Mouse (Mus musculus) MEL (cell line): ENCODE measurements at regions not wholly inside any gene's neighbourhood (a gene's known extent, or its start where the extent isn't known, plus 50 kb on each side); places are given as distances from the start of the nearest gene placed in this dataset.

Source experiments
- DNase-seq: peaks from one replicate; pipeline ENCODE4 v3.0.0; 2011; ENCODE audit warnings: low read depth, low spot score
- H3K27ac ChIP-seq: 2 replicates; pipeline ENCODE4 v1.5.1; 2012; ENCODE audit warnings: low read depth, mild to moderate bottlenecking, control low read depth, low read length, moderate library complexity; ENCODE audit not compliant: control insufficient read depth
- H3K27me3 ChIP-seq, 2 experiments: fragments of 150-350 bp in 1 of 2; sonication (generic) in 1 of 2; 2 replicates each; pipeline ENCODE4 v1.6.1; 2012; ENCODE audit warnings: low read length in 2 of 2, mild to moderate bottlenecking in 2 of 2, improper control_type of control experiment in 1 of 2, moderate library complexity in 1 of 2; ENCODE audit not compliant: insufficient read depth in 2 of 2, control insufficient read depth in 1 of 2
- H3K36me3 ChIP-seq, 2 experiments: 2 replicates each; pipeline ENCODE4 v1.6.1; 2012 to 2014; ENCODE audit warnings: low read length in 2 of 2, improper control_type of control experiment in 1 of 2, inconsistent platforms in 1 of 2, mild to moderate bottlenecking in 1 of 2; ENCODE audit not compliant: insufficient read depth in 2 of 2, control insufficient read depth in 1 of 2
- H3K4me1 ChIP-seq, 2 experiments: fragments of 150-350 bp in 1 of 2; sonication (generic) in 1 of 2; 2 replicates each; pipeline ENCODE4 v1.6.1; 2012; ENCODE audit warnings: low read length in 2 of 2, improper control_type of control experiment in 1 of 2, mild to moderate bottlenecking in 1 of 2; ENCODE audit not compliant: insufficient read depth in 2 of 2, control insufficient read depth in 1 of 2
- H3K4me3 ChIP-seq, 2 experiments: fragments of 150-350 bp in 1 of 2; sonication (generic) in 1 of 2; 2 replicates each; pipeline ENCODE4 v1.5.1; 2012; ENCODE audit warnings: low read depth in 2 of 2, low read length in 2 of 2, mild to moderate bottlenecking in 2 of 2, moderate library complexity in 2 of 2, control low read depth in 1 of 2, improper control_type of control experiment in 1 of 2; ENCODE audit not compliant: control insufficient read depth in 1 of 2, insufficient read depth in 1 of 2
- H3K79me2 ChIP-seq: 2 replicates; pipeline ENCODE4 v1.6.1; 2012; ENCODE audit warnings: mild to moderate bottlenecking, low read length, moderate library complexity; ENCODE audit not compliant: control insufficient read depth, poor library complexity, insufficient read depth
- H3K9ac ChIP-seq: 2 replicates; pipeline ENCODE4 v1.6.1; 2012; ENCODE audit warnings: low read depth, mild to moderate bottlenecking, control low read depth, low read length, moderate library complexity; ENCODE audit not compliant: control insufficient read depth, poor library complexity, severe bottlenecking
- H3K9me3 ChIP-seq: fragments of 150-350 bp; sonication (generic); replicated peaks from 2 replicates; pipeline ENCODE4 v1.6.1; 2012; ENCODE audit warnings: mild to moderate bottlenecking, low read length, improper control_type of control experiment, moderate library complexity; ENCODE audit not compliant: insufficient read depth
- BHLHE40 ChIP-seq: IDR thresholded peaks from 2 replicates; pipeline ENCODE4 v1.6.1; 2012; ENCODE audit warnings: low read depth, mild to moderate bottlenecking, inconsistent platforms, low read length, improper control_type of control experiment, borderline replicate concordance
- CHD1 ChIP-seq: IDR thresholded peaks from 2 replicates; pipeline ENCODE4 v1.6.1; 2012; ENCODE audit warnings: low read depth, mild to moderate bottlenecking, inconsistent platforms, low read length, improper control_type of control experiment
- CHD2 ChIP-seq: IDR thresholded peaks from 2 replicates; pipeline ENCODE4 v1.6.1; 2011; ENCODE audit warnings: low read length, improper control_type of control experiment
- CTCF ChIP-seq, 3 experiments: IDR thresholded peaks in 2 of 3; conservative IDR thresholded peaks in 1 of 3; 2 replicates each; pipeline ENCODE4 v1.5.1; 2011 to 2012; ENCODE audit warnings: low read length in 3 of 3, low read depth in 2 of 3, mild to moderate bottlenecking in 2 of 3, improper control_type of control experiment in 1 of 3, inconsistent platforms in 1 of 3, mixed read lengths in 1 of 3, moderate library complexity in 1 of 3; ENCODE audit not compliant: control insufficient read depth in 1 of 3, insufficient read depth in 1 of 3, poor library complexity in 1 of 3, severe bottlenecking in 1 of 3
- ETS1 ChIP-seq: IDR thresholded peaks from 2 replicates; pipeline ENCODE4 v1.6.1; 2012; ENCODE audit warnings: low read depth, mild to moderate bottlenecking, inconsistent platforms, low read length, improper control_type of control experiment, moderate library complexity
- GATA1 ChIP-seq: IDR thresholded peaks from 2 replicates; pipeline ENCODE4 v1.6.1; 2011; ENCODE audit warnings: low read depth, low read length, improper control_type of control experiment
- HCFC1 ChIP-seq: IDR thresholded peaks from 2 replicates; pipeline ENCODE4 v1.6.1; 2012; ENCODE audit warnings: low read depth, mild to moderate bottlenecking, inconsistent platforms, low read length, improper control_type of control experiment, moderate library complexity
- JUND ChIP-seq: IDR thresholded peaks from 2 replicates; pipeline ENCODE4 v1.6.1; 2011; ENCODE audit warnings: low read depth, mild to moderate bottlenecking, improper control_type of control experiment, low read length
- MXI1 ChIP-seq: IDR thresholded peaks from 2 replicates; pipeline ENCODE4 v1.6.1; 2011; ENCODE audit warnings: mild to moderate bottlenecking, low read depth, low read length, improper control_type of control experiment
- NRF1 ChIP-seq: IDR thresholded peaks from 2 replicates; pipeline ENCODE4 v1.6.1; 2014; ENCODE audit warnings: low read depth, mild to moderate bottlenecking, inconsistent platforms, low read length, improper control_type of control experiment, moderate library complexity; ENCODE audit not compliant: poor library complexity, insufficient read depth, severe bottlenecking
- POLR2A ChIP-seq, 2 experiments: IDR thresholded peaks; 2 replicates each; pipeline ENCODE4 v1.6.1; 2011 to 2012; ENCODE audit warnings: low read length in 2 of 2, mild to moderate bottlenecking in 2 of 2, control low read depth in 1 of 2, improper control_type of control experiment in 1 of 2, low read depth in 1 of 2, moderate library complexity in 1 of 2; ENCODE audit not compliant: control insufficient read depth in 1 of 2, insufficient read depth in 1 of 2, poor library complexity in 1 of 2
- POLR2AphosphoS5 ChIP-seq: IDR thresholded peaks from 2 replicates; pipeline ENCODE4 v1.6.1; 2012; ENCODE audit warnings: low read depth, borderline replicate concordance, mild to moderate bottlenecking, inconsistent platforms, low read length, moderate library complexity, mixed read lengths
- RAD21 ChIP-seq: IDR thresholded peaks from 2 replicates; pipeline ENCODE4 v1.6.1; 2011; ENCODE audit warnings: mild to moderate bottlenecking, low read depth, low read length, improper control_type of control experiment
- SIN3A ChIP-seq: IDR thresholded peaks from 2 replicates; pipeline ENCODE4 v1.6.1; 2012; ENCODE audit warnings: low read length, improper control_type of control experiment, inconsistent platforms
- SMC3 ChIP-seq: IDR thresholded peaks from 2 replicates; pipeline ENCODE4 v1.6.1; 2011; ENCODE audit warnings: low read depth, low read length, improper control_type of control experiment
- TBP ChIP-seq: IDR thresholded peaks from 2 replicates; pipeline ENCODE4 v1.8.0; 2011; ENCODE audit warnings: low read depth, low read length, improper control_type of control experiment
- UBTF ChIP-seq: IDR thresholded peaks from 2 replicates; pipeline ENCODE4 v1.6.1; 2012; ENCODE audit warnings: low read depth, mild to moderate bottlenecking, inconsistent platforms, low read length, improper control_type of control experiment, moderate library complexity, borderline replicate concordance; ENCODE audit not compliant: insufficient read depth
- USF1 ChIP-seq: IDR thresholded peaks from 2 replicates; pipeline ENCODE4 v1.6.1; 2014; ENCODE audit warnings: low read depth, mild to moderate bottlenecking, inconsistent platforms, low read length, improper control_type of control experiment, moderate library complexity
- ZC3H11A ChIP-seq: IDR thresholded peaks from 2 replicates; pipeline ENCODE4 v1.6.1; 2012; ENCODE audit warnings: low read depth, mild to moderate bottlenecking, inconsistent platforms, low read length, improper control_type of control experiment
- ZMIZ1 ChIP-seq: IDR thresholded peaks from 2 replicates; pipeline ENCODE4 v1.6.1; 2012; ENCODE audit warnings: low read depth, mild to moderate bottlenecking, inconsistent platforms, low read length, improper control_type of control experiment, moderate library complexity
- ZNF384 ChIP-seq: IDR thresholded peaks from 2 replicates; pipeline ENCODE4 v1.6.1; 2012; ENCODE audit warnings: low read depth, mild to moderate bottlenecking, inconsistent platforms, low read length, improper control_type of control experiment

- no peak overlapping the region for H3K27ac ChIP-seq
- TF ChIP-seq POLR2A (IDR thresholded peaks at IDR 0.05; ENCODE audit: control insufficient read depth in 1 of 2, insufficient read depth in 1 of 2, low read depth in 1 of 2, low read length in 2 of 2, poor library complexity in 1 of 2) (no peak), MXI1 (no peak), CHD1 (no peak), USF1 (no peak), JUND (no peak), CTCF (IDR thresholded peaks at IDR 0.05 in 2 of 3, conservative IDR thresholded peaks at IDR 0.05 in 1 of 3; ENCODE audit: control insufficient read depth in 1 of 3, insufficient read depth in 1 of 3, low read depth in 2 of 3, low read length in 3 of 3, poor library complexity in 1 of 3, severe bottlenecking in 1 of 3) (no peak), SMC3 (no peak), RAD21 (no peak), POLR2AphosphoS5 (no peak), SIN3A (no peak), ZNF384 (no peak), ETS1 (no peak), HCFC1 (no peak), ZC3H11A (no peak), ZMIZ1 (no peak), CHD2 (no peak), BHLHE40 (no peak), GATA1 (no peak), NRF1 (no peak)
- TF ChIP-seq, all 39 proteins: peak for 0
- Histone ChIP-seq H3K4me1 (peaks cover 0 to 2% of the 10 kb centered on the region in 2 experiments; a peak in 1 of 4 replicates), H3K9ac (no peak overlapping the region), H3K4me3 (no peak overlapping the region), H3K9me3 (no peaks in the 10 kb centered on the region), H3K79me2 (no peaks in the 10 kb centered on the region), H3K36me3 (no peaks in the 10 kb centered on the region), H3K27me3 (0 out of 4 replicates have a peak, but pooled peaks cover 0 to 1% of the 10 kb centered on the region in 2 experiments)
- peak; percentile 16 for DNase-seq
These were observed 84.6 kb upstream of the Mkln1 start for GRCm38 (mm10) chr6:31313869-31314470.

GRCm38 (mm10) chr6:31317741-31318225 lies 80.8 kb upstream of the Mkln1 start:
- H3K27me3 ChIP-seq, result 0 out of 4 replicates have a peak, but pooled peaks cover 0 to 1% of the 10 kb centered on the region in 2 experiments
- no peak for DNase-seq
- H3K9ac ChIP-seq, result no peak overlapping the region
- no peaks in the 10 kb centered on the region for H3K9me3 ChIP-seq
- H3K4me3 ChIP-seq, result no peak overlapping the region
- H3K27ac ChIP-seq, result no peak overlapping the region
- no peaks in the 10 kb centered on the region for H3K79me2 ChIP-seq
- H3K4me1 ChIP-seq, result peaks cover 0 to 2% of the 10 kb centered on the region in 2 experiments; a peak in 1 of 4 replicates
- TF ChIP-seq CHD2 (no peak), UBTF (no peak), GATA1 (no peak), TBP (no peak)
- no peaks in the 10 kb centered on the region for H3K36me3 ChIP-seq
